Mouse (Mus musculus) heart, embryonic 12.5 days (tissue): ENCODE data around the gene Smyd3. TPM values are rescaled to one million over a fixed set of nuclear protein-coding genes. Genes with fewer than 3 reads are reported as not detected.
A peak's percentile ranks its signal among the peaks of the same experiment; 100 is the strongest.

Experiments
- ATAC-seq: fragments of 200-750 bp; cut with Nextera tagmentation; 2 replicates; pipeline ENCODE4 v1.8.0; 2017; ENCODE audit warnings: moderate TSS enrichment, moderate library complexity; ENCODE audit not compliant: insufficient number of reproducible peaks, low FRiP score
- H3K27ac ChIP-seq: fragments of 300-500 bp; sonication (generic); 2 replicates; pipeline ENCODE4 v1.5.1; 2016; ENCODE audit warnings: mild to moderate bottlenecking, moderate library complexity; ENCODE audit not compliant: poor library complexity, severe bottlenecking
- H3K27me3 ChIP-seq: fragments of 300-500 bp; sonication (generic); replicated peaks from 2 replicates; pipeline ENCODE4 v1.6.1; 2016; ENCODE audit warnings: mild to moderate bottlenecking, moderate library complexity
- H3K36me3 ChIP-seq: fragments of 300-500 bp; sonication (generic); 2 replicates; pipeline ENCODE4 v1.6.1; 2016; ENCODE audit warnings: mild to moderate bottlenecking, moderate library complexity
- H3K4me1 ChIP-seq: fragments of 300-500 bp; sonication (generic); replicated peaks from 2 replicates; pipeline ENCODE4 v1.6.1; 2016; ENCODE audit warnings: mild to moderate bottlenecking
- H3K4me2 ChIP-seq: fragments of 300-500 bp; sonication (generic); 2 replicates; pipeline ENCODE4 v1.6.1; 2016; ENCODE audit warnings: mild to moderate bottlenecking, moderate library complexity
- H3K4me3 ChIP-seq: fragments of 300-500 bp; sonication (generic); 2 replicates; pipeline ENCODE4 v1.5.1; 2016; ENCODE audit warnings: mild to moderate bottlenecking
- H3K9ac ChIP-seq: fragments of 300-500 bp; sonication (generic); 2 replicates; pipeline ENCODE4 v1.6.1; 2016; ENCODE audit warnings: mild to moderate bottlenecking, moderate library complexity
- H3K9me3 ChIP-seq: fragments of 300-500 bp; sonication (generic); replicated peaks from 2 replicates; pipeline ENCODE4 v1.6.1; 2016; ENCODE audit warnings: mild to moderate bottlenecking, moderate library complexity
- WGBS: fragments of 180-500 bp; shearing (Covaris S2); methylation state at CpG from one replicate; pipeline ENCODE4 v1.1.7; 2016; 5-methylcytosine and 5-hydroxymethylcytosine counted together
- polyA plus RNA-seq: library from polyadenylated mRNA; unstranded; fragments of >200 nt; fragmentation: Nextera tagmentation; extraction: Ambion mirVana; gene quantifications from 2 replicates; pipeline ENCODE4 v1.2.1, GENCODE M21; 2016

The Smyd3 gene
- polyA plus RNA-seq, 1 experiment from 2014 or later = 12.2 TPM

- no peak for ATAC-seq
Observed at GRCm38 (mm10) chr1:179059286-179060112, 458.3 kb downstream of the Smyd3 start.

GRCm38 (mm10) chr1:179058675-179059074, 459.2 kb downstream of the Smyd3 start:
- Histone ChIP-seq H3K9ac (no peak overlapping the region), H3K9me3 (no peaks in the 10 kb centered on the region), H3K36me3 (no peaks in the 10 kb centered on the region), H3K27ac (no peak overlapping the region), H3K27me3 (no peaks in the 10 kb centered on the region), H3K4me3 (no peak overlapping the region), H3K4me2 (no peak overlapping the region), H3K4me1 (peaks cover 56% of the 10 kb centered on the region)
- WGBS = 79% methylated on average over 4 of the region's 4 CpGs
- no peak for ATAC-seq

More at GRCm38 (mm10) chr1:179059286-179060112, 458.3 kb downstream of the Smyd3 start:
- H3K36me3 ChIP-seq = no peaks in the 10 kb centered on the region
- H3K9me3 ChIP-seq = no peaks in the 10 kb centered on the region
- H3K27me3 ChIP-seq = no peaks in the 10 kb centered on the region
- peaks cover 54% of the 10 kb centered on the region for H3K4me1 ChIP-seq
- 81% methylated on average over 15 of the region's 15 CpGs for WGBS
- H3K27ac ChIP-seq = peak overlapping the region; percentile 90
- H3K9ac ChIP-seq = no peak overlapping the region; the same call in 1 of the 2 replicates
- H3K4me2 ChIP-seq = no peak overlapping the region
- H3K4me3 ChIP-seq = no peak overlapping the region

GRCm38 (mm10) chr1:179055760-179056159, 462.1 kb downstream of the Smyd3 start:
- no peaks in the 10 kb centered on the region for H3K9me3 ChIP-seq
- H3K4me2 ChIP-seq = no peak overlapping the region
- H3K9ac ChIP-seq = no peak overlapping the region
- ATAC-seq = no peak
- H3K27me3 ChIP-seq = no peaks in the 10 kb centered on the region
- H3K27ac ChIP-seq = no peak overlapping the region
- H3K4me3 ChIP-seq = no peak overlapping the region
- H3K36me3 ChIP-seq = no peaks in the 10 kb centered on the region
- H3K4me1 ChIP-seq = peaks cover 33% of the 10 kb centered on the region
- 42% methylated on average over 3 of the region's 3 CpGs for WGBS

GRCm38 (mm10) chr1:179054385-179055116, 463.3 kb downstream of the Smyd3 start:
- no peak overlapping the region for H3K4me2 ChIP-seq
- no peak overlapping the region for H3K9ac ChIP-seq
- H3K4me3 ChIP-seq = no peak overlapping the region
- H3K27me3 ChIP-seq = no peaks in the 10 kb centered on the region
- H3K27ac ChIP-seq = peak overlapping the region; percentile 45; the same call in 1 of the 2 replicates
- H3K36me3 ChIP-seq = no peaks in the 10 kb centered on the region
- peaks cover 21% of the 10 kb centered on the region for H3K4me1 ChIP-seq
- ATAC-seq = peak; percentile 69
- no peaks in the 10 kb centered on the region for H3K9me3 ChIP-seq
- WGBS = 37% methylated on average over 7 of the region's 7 CpGs

GRCm38 (mm10) chr1:179052545-179053180, 465.2 kb downstream of the Smyd3 start:
- Histone ChIP-seq H3K27ac (no peak overlapping the region), H3K27me3 (no peaks in the 10 kb centered on the region), H3K9ac (no peak overlapping the region), H3K4me1 (peaks cover 17% of the 10 kb centered on the region), H3K4me3 (no peak overlapping the region), H3K4me2 (no peak overlapping the region), H3K9me3 (no peaks in the 10 kb centered on the region), H3K36me3 (no peaks in the 10 kb centered on the region)
- no peak for ATAC-seq
- 82% methylated on average over 6 of the region's 6 CpGs for WGBS

GRCm38 (mm10) chr1:179047931-179048596, 469.8 kb downstream of the Smyd3 start:
- Histone ChIP-seq H3K36me3 (no peaks in the 10 kb centered on the region), H3K27me3 (no peaks in the 10 kb centered on the region), H3K27ac (no peak overlapping the region), H3K4me3 (no peak overlapping the region), H3K9ac (no peak overlapping the region), H3K4me1 (peaks cover 18% of the 10 kb centered on the region), H3K9me3 (no peaks in the 10 kb centered on the region), H3K4me2 (no peak overlapping the region)
- 83% methylated on average over 13 of the region's 13 CpGs for WGBS
- ATAC-seq = no peak

GRCm38 (mm10) chr1:179045856-179046714, 471.8 kb downstream of the Smyd3 start:
- 75% methylated on average over 17 of the region's 17 CpGs for WGBS
- no peak for ATAC-seq
- Histone ChIP-seq H3K9me3 (no peaks in the 10 kb centered on the region), H3K36me3 (no peaks in the 10 kb centered on the region), H3K4me3 (no peak overlapping the region), H3K4me1 (peaks cover 38% of the 10 kb centered on the region), H3K27ac (no peak overlapping the region), H3K27me3 (no peaks in the 10 kb centered on the region), H3K4me2 (no peak overlapping the region), H3K9ac (no peak overlapping the region)

- ATAC-seq = no peak
- WGBS = 79% methylated on average over 5 of the region's 5 CpGs
- H3K27ac ChIP-seq = no peak overlapping the region
Observed at GRCm38 (mm10) chr1:179044165-179044564, 473.7 kb downstream of the Smyd3 start.

GRCm38 (mm10) chr1:179043644-179044043, 474.2 kb downstream of the Smyd3 start:
- no peak overlapping the region for H3K9ac ChIP-seq
- peaks cover 42% of the 10 kb centered on the region for H3K4me1 ChIP-seq
- ATAC-seq = no peak
- no peaks in the 10 kb centered on the region for H3K36me3 ChIP-seq
- H3K4me3 ChIP-seq = no peak overlapping the region
- H3K27me3 ChIP-seq = no peaks in the 10 kb centered on the region
- H3K4me2 ChIP-seq = no peak overlapping the region
- H3K9me3 ChIP-seq = no peaks in the 10 kb centered on the region
- 80% methylated on average over 12 of the region's 12 CpGs for WGBS
- H3K27ac ChIP-seq = no peak overlapping the region

More at GRCm38 (mm10) chr1:179044165-179044564, 473.7 kb downstream of the Smyd3 start:
- Histone ChIP-seq H3K9me3 (no peaks in the 10 kb centered on the region), H3K4me1 (peaks cover 42% of the 10 kb centered on the region), H3K9ac (no peak overlapping the region), H3K4me2 (no peak overlapping the region), H3K4me3 (no peak overlapping the region), H3K27me3 (no peaks in the 10 kb centered on the region), H3K36me3 (no peaks in the 10 kb centered on the region)

- Histone ChIP-seq H3K27ac (peak overlapping the region; percentile 90), H3K4me1 (peaks cover 42% of the 10 kb centered on the region), H3K27me3 (no peaks in the 10 kb centered on the region), H3K36me3 (no peaks in the 10 kb centered on the region), H3K9me3 (no peaks in the 10 kb centered on the region), H3K4me2 (0 out of 2 replicates have a peak overlapping the region, but pooled peaks have one; percentile 4), H3K4me3 (no peak overlapping the region), H3K9ac (no peak overlapping the region; the same call in 1 of the 2 replicates)
- peak; percentile 90 for ATAC-seq
- WGBS = 14% methylated on average over 8 of the region's 8 CpGs
Observed at GRCm38 (mm10) chr1:179041905-179042337, 475.9 kb downstream of the Smyd3 start.
